Mouse (Mus musculus): ENCODE data around the gene Klhl22. TPM values are rescaled to one million over a fixed set of nuclear protein-coding genes. Genes with fewer than 3 reads are reported as not detected.

The Klhl22 gene
- 28.1 and 30.7 TPM in 2 replicates for polyA plus RNA-seq (2015; fragmentation: Nextera tagmentation; extraction: Ambion mirVana)

GRCm38 (mm10) chr16:17759344-17759773 lies at the start of gene Klhl22:
Gene Klhl22 (plus strand): TSS chr16:17759618.

DNA sequence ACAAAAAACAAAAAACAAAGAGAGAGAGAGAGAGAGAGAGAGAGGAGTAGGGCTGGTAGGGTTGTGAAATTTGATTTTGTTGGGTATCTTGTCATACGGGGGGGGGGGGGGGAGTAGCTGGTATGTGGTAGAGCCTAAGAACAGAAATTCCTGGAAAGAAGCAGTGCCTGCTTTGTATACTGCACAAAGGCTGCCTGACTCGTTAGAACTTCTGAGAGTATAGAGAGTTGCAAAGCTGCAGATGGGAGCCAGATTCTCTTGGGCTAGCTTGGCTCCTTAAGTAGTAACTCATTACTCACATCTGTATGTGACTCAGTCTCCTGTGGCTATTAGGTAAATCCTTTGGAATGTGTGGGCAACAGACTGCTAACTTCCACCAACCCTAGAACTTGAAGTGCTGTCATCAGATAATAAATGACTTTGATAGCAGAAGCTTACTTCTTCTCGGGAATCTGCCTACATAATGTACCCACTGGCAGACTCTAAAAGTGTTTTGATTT lies 26.5 kb upstream of the Klhl22 start, which contains the start of gene Med15:
Med15 (minus strand) TSS at position 51 of the 500 bp plus-strand sequence.

DNA sequence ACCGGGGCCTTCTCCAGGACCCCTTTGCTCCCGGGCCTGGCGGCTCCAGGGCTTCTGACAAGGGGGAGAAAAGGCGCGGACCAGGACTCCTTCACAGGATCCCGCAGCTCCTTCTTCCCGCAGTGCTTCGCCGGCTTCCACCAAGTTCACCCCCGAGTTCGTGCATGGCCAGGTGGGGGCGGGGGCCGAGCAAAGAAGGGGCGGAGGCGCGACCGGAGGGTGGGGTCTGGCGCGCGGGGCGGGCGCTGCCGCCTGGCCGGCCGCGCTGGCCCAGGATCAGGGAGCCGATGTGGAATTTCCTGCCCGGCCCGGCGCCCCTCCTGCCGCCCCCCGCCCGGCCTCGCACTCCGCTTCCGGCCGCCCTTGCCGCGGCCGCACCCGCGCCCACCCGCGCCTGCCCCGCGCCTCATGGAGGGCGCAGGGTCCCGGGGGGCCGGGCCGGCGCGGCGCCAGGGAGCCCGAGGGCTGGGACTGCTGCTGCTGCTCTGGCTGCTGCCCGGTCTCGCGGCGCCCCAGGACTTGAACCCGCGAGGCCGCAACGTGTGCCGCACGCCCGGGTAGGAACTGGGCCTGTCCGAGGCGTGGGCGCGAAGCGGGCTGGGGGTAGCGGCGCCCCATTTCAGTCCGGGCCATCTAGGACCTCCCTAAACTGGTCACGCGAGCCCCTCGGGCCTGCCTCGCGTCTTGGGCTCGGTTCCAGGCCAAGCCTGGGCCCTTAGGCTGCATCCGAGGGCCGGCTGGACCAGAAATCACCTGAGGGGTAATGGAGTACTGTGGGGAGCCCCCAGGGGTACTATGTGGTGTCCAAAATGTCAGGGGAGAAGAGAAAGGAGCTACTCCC lies 37.8 kb downstream of the Klhl22 start, which contains the start of gene Scarf2:
Scarf2 (plus strand) TSS at position 312 of the 841 bp plus-strand sequence.

GRCm38 (mm10) chr16:17832821-17833220 lies 73.4 kb downstream of the Klhl22 start, which contains the start of gene B830017H08Rik:
Gene B830017H08Rik (plus strand): TSS chr16:17833121.

DNA sequence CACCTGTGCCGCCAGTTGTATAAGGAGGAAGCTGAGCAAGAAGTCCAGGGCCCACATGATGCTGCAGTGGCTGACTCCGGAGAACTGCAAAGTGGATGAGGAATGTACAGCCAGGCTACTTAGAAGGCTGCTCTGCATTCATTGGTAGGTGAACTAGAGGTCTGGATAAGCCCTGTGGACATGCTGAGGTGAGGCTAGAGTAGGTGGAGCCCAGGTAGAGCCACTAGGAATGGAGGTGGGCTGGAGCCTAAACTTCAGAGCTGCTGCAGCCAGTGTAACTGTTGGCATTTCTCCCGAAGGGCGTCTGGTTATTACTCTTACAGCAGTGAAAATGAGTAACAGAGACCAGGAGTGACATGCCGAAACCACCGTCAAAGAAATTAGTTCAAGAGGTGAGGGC lies 78.6 kb downstream of the Klhl22 start, which contains the start of gene Car15:
Car15 (minus strand) TSS at position 314 of the 400 bp plus-strand sequence.

Other genes starting within 250 kb of the Klhl22 start
- gene Thap7, start 228.5 kb upstream of the Klhl22 start, polyA plus RNA-seq (2015; fragmentation: Nextera tagmentation; extraction: Ambion mirVana), result 43.0 and 44.5 TPM in 2 replicates
- 0.07 and 0.10 TPM in 2 replicates for gene Lrrc74b, start 198.4 kb upstream of the Klhl22 start, polyA plus RNA-seq (2015; fragmentation: Nextera tagmentation; extraction: Ambion mirVana)
- 1.2 and 1.5 TPM in 2 replicates for gene P2rx6, start 197.7 kb upstream of the Klhl22 start, polyA plus RNA-seq (2015; fragmentation: Nextera tagmentation; extraction: Ambion mirVana)
- 8.8 and 9.6 TPM in 2 replicates for gene Slc7a4, start 176.4 kb upstream of the Klhl22 start, polyA plus RNA-seq (2015; fragmentation: Nextera tagmentation; extraction: Ambion mirVana)
- 9.0 and 9.5 TPM in 2 replicates for gene Smpd4, start 140.3 kb upstream of the Klhl22 start, polyA plus RNA-seq (2015; fragmentation: Nextera tagmentation; extraction: Ambion mirVana)
- gene Ccdc74a, start 113.1 kb upstream of the Klhl22 start, polyA plus RNA-seq (2015; fragmentation: Nextera tagmentation; extraction: Ambion mirVana), result 3.1 and 4.2 TPM in 2 replicates
- gene Med15, start 26.7 kb upstream of the Klhl22 start, polyA plus RNA-seq (2015; fragmentation: Nextera tagmentation; extraction: Ambion mirVana), result 31.4 and 35.8 TPM in 2 replicates
- 9.4 and 11.1 TPM in 2 replicates for gene Scarf2, start 37.7 kb downstream of the Klhl22 start, polyA plus RNA-seq (2015; fragmentation: Nextera tagmentation; extraction: Ambion mirVana)
- not detected in 2 replicates for gene B830017H08Rik, start 73.5 kb downstream of the Klhl22 start, polyA plus RNA-seq (2015; fragmentation: Nextera tagmentation; extraction: Ambion mirVana)
- 0.59 and 1.1 TPM in 2 replicates for gene Car15, start 78.7 kb downstream of the Klhl22 start, polyA plus RNA-seq (2015; fragmentation: Nextera tagmentation; extraction: Ambion mirVana)
- gene Gm20518, start 132.1 kb downstream of the Klhl22 start, polyA plus RNA-seq (2015; fragmentation: Nextera tagmentation; extraction: Ambion mirVana), result 0.08 TPM in 1 of 2 replicates, not detected in the other
- 0.04 TPM in 1 of 2 replicates, not detected in the other for gene Tssk1, start 134.6 kb downstream of the Klhl22 start, polyA plus RNA-seq (2015; fragmentation: Nextera tagmentation; extraction: Ambion mirVana)
- 35.8 and 36.9 TPM in 2 replicates for gene Dgcr2, start 138.9 kb downstream of the Klhl22 start, polyA plus RNA-seq (2015; fragmentation: Nextera tagmentation; extraction: Ambion mirVana)
- gene Tssk2, start 139.0 kb downstream of the Klhl22 start, polyA plus RNA-seq (2015; fragmentation: Nextera tagmentation; extraction: Ambion mirVana), result not detected in 2 replicates
- 19.0 and 19.6 TPM in 2 replicates for gene Ess2, start 151.7 kb downstream of the Klhl22 start, polyA plus RNA-seq (2015; fragmentation: Nextera tagmentation; extraction: Ambion mirVana)
- not detected in 2 replicates for gene Gsc2, start 155.4 kb downstream of the Klhl22 start, polyA plus RNA-seq (2015; fragmentation: Nextera tagmentation; extraction: Ambion mirVana)
- gene Slc25a1, start 168.6 kb downstream of the Klhl22 start, polyA plus RNA-seq (2015; fragmentation: Nextera tagmentation; extraction: Ambion mirVana), result 81.9 and 102 TPM in 2 replicates
- not detected in 2 replicates for gene Vpreb2, start 220.8 kb downstream of the Klhl22 start, polyA plus RNA-seq (2015; fragmentation: Nextera tagmentation; extraction: Ambion mirVana)

Measured in urinary bladder, postnatal 0 days (tissue).